ENCODE assay signal across 24 mouse cellular contexts in genomic region chr1:164357995-164358394, GRCm38 (mm10). TPM values are rescaled to one million over a fixed set of nuclear protein-coding genes. Genes with fewer than 3 reads are reported as not detected.
DNase-seq lines count a peak whose midpoint lies in the region; ATAC-seq and TF ChIP-seq lines count a peak whose summit lies in the region.
"Had no signal": no experiment of that assay in that cellular context is flagged by ENCODE, and none has a peak within 500 bp of the region (broad histone marks: within the 10 kb centered on the region; RNA-seq: fewer than 3 reads in every experiment).

No protein-coding gene starts in this region.

- WGBS in forebrain, embryonic 14.5 days = 51% methylated on average over 3 of the region's 3 CpGs
- 67% methylated on average over 3 of the region's 3 CpGs for WGBS in forebrain, embryonic 11.5 days
- 33% methylated on average over 3 of the region's 3 CpGs for WGBS in forebrain, embryonic 16.5 days
- 60% methylated on average over 3 of the region's 3 CpGs for WGBS in forebrain, embryonic 12.5 days

- H3K9ac ChIP-seq in forebrain, embryonic 14.5 days (ENCODE audit: low read length) = no peak overlapping the region
- H3K9ac ChIP-seq in forebrain, embryonic 11.5 days (ENCODE audit: low read length) = no peak overlapping the region
- H3K9ac ChIP-seq in forebrain, embryonic 16.5 days (replicated peaks; ENCODE audit: low read depth, low read length) = no peak overlapping the region
- no peak overlapping the region for H3K9ac ChIP-seq in forebrain, embryonic 12.5 days
- H3K9ac ChIP-seq: embryonic facial prominence, embryonic 12.5 days; forebrain, postnatal 0 days had no signal

- DNase-seq in forebrain, embryonic 14.5 days (ENCODE audit: low spot score) = peak; percentile 39
- DNase-seq in forebrain, embryonic 11.5 days (ENCODE audit: low spot score) = no peak
- peak; percentile 56 for DNase-seq in brain, embryonic 14.5 days (ENCODE audit: low read depth)
- DNase-seq in heart, adult 11 months = no peak
- DNase-seq: adrenal gland, adult 8-10 months; adrenal gland, postnatal 14 days; adrenal gland, postnatal 36 days; B cell, adult 2 months; cerebellum, adult 11 months; cerebellum, adult 18-20 months; cerebellum, adult 8-10 months; cerebellum, adult 9-11 months; cerebellum, postnatal 14 days; cerebellum, postnatal 36 days; forebrain, postnatal 0 days had no signal

- TF ChIP-seq CTCF in brain, embryonic 14.5 days (IDR thresholded peaks at IDR 0.05; ENCODE audit: borderline replicate concordance, extremely low read depth, insufficient read depth, insufficient read length) = no peak

- no peak overlapping the region for H3K27ac ChIP-seq in forebrain, embryonic 14.5 days (ENCODE audit: low read depth, low read length)
- no peak overlapping the region for H3K27ac ChIP-seq in forebrain, embryonic 11.5 days (ENCODE audit: low read depth, low read length)
- peak overlapping the region; percentile 41 for H3K27ac ChIP-seq in forebrain, embryonic 16.5 days (ENCODE audit: low read length)
- H3K27ac ChIP-seq in forebrain, embryonic 12.5 days = no peak overlapping the region
- H3K27ac ChIP-seq: embryonic facial prominence, embryonic 10.5 days; embryonic facial prominence, embryonic 12.5 days had no signal

- H3K4me3 ChIP-seq in forebrain, embryonic 14.5 days (ENCODE audit: low read depth, low read length) = no peak overlapping the region
- no peak overlapping the region for H3K4me3 ChIP-seq in forebrain, embryonic 11.5 days (ENCODE audit: low read depth, low read length)
- H3K4me3 ChIP-seq in forebrain, embryonic 16.5 days (replicated peaks; ENCODE audit: low read length) = no peak overlapping the region
- H3K4me3 ChIP-seq in forebrain, embryonic 12.5 days (replicated peaks) = no peak overlapping the region
- H3K4me3 ChIP-seq: embryonic facial prominence, embryonic 10.5 days; embryonic facial prominence, embryonic 12.5 days had no signal

- H3K27me3 ChIP-seq in forebrain, embryonic 14.5 days (replicated peaks; ENCODE audit: control insufficient read depth, insufficient read depth, low read length) = no peaks in the 10 kb centered on the region
- H3K27me3 ChIP-seq in forebrain, embryonic 11.5 days (ENCODE audit: control insufficient read depth, insufficient read depth, low read length) = no peaks in the 10 kb centered on the region
- H3K27me3 ChIP-seq in forebrain, embryonic 16.5 days (replicated peaks; ENCODE audit: control insufficient read depth, insufficient read depth, low read length) = no peaks in the 10 kb centered on the region
- H3K27me3 ChIP-seq in forebrain, embryonic 12.5 days = no peaks in the 10 kb centered on the region
- H3K27me3 ChIP-seq: CH12.LX; embryonic facial prominence, embryonic 12.5 days; Patski had no signal

- no peaks in the 10 kb centered on the region for H3K9me3 ChIP-seq in forebrain, embryonic 14.5 days (replicated peaks; ENCODE audit: control insufficient read depth, low read length)
- H3K9me3 ChIP-seq in forebrain, embryonic 11.5 days (ENCODE audit: control insufficient read depth, low read length) = no peaks in the 10 kb centered on the region
- no peaks in the 10 kb centered on the region for H3K9me3 ChIP-seq in forebrain, embryonic 16.5 days (ENCODE audit: control insufficient read depth, low read length)
- no peaks in the 10 kb centered on the region for H3K9me3 ChIP-seq in forebrain, embryonic 12.5 days
- H3K9me3 ChIP-seq: embryonic facial prominence, embryonic 10.5 days; embryonic facial prominence, embryonic 12.5 days; G1E had no signal

- H3K4me2 ChIP-seq in forebrain, embryonic 14.5 days (ENCODE audit: low read length) = no peak overlapping the region
- no peak overlapping the region for H3K4me2 ChIP-seq in forebrain, embryonic 11.5 days (ENCODE audit: low read depth, low read length, severe bottlenecking)
- no peak overlapping the region for H3K4me2 ChIP-seq in forebrain, embryonic 16.5 days (ENCODE audit: low read length)
- H3K4me2 ChIP-seq in forebrain, embryonic 12.5 days = no peak overlapping the region
- H3K4me2 ChIP-seq: embryonic facial prominence, embryonic 12.5 days had no signal

- 0 out of 2 replicates have a peak, but pooled peaks cover 4% of the 10 kb centered on the region for H3K36me3 ChIP-seq in forebrain, embryonic 14.5 days (ENCODE audit: control insufficient read depth, insufficient read depth, low read length)
- no peaks in the 10 kb centered on the region for H3K36me3 ChIP-seq in forebrain, embryonic 11.5 days (ENCODE audit: control insufficient read depth, insufficient read depth, low read length)
- no peaks in the 10 kb centered on the region for H3K36me3 ChIP-seq in forebrain, embryonic 16.5 days (ENCODE audit: control insufficient read depth, insufficient read depth)
- H3K36me3 ChIP-seq in forebrain, embryonic 12.5 days (replicated peaks) = no peaks in the 10 kb centered on the region
- H3K36me3 ChIP-seq: embryonic facial prominence, embryonic 12.5 days had no signal

- TF ChIP-seq POLR2A in brain, embryonic 14.5 days (IDR thresholded peaks at IDR 0.05; ENCODE audit: borderline replicate concordance, extremely low read depth, insufficient read depth, insufficient read length, poor library complexity, severe bottlenecking) = no peak

- no peak; the same call in 1 of the 2 replicates for ATAC-seq in forebrain, embryonic 14.5 days
- ATAC-seq in forebrain, embryonic 11.5 days (replicated peaks; ENCODE audit: low FRiP score) = no peak
- peak; percentile 51 for ATAC-seq in forebrain, embryonic 16.5 days
- ATAC-seq in forebrain, embryonic 12.5 days (ENCODE audit: low FRiP score) = no peak
- ATAC-seq: activated CD4-positive, CD25-positive, alpha-beta regulatory T cell, adult 4 months; CD4-positive, CD25-positive, alpha-beta regulatory T cell, adult 4 months; forebrain, postnatal 0 days; Patski had no signal

- no peaks in the 10 kb centered on the region; the same call in 1 of the 2 replicates for H3K4me1 ChIP-seq in forebrain, embryonic 14.5 days (ENCODE audit: control insufficient read depth, insufficient read depth, low read length)
- peaks cover 3% of the 10 kb centered on the region; the same call in 1 of the 2 replicates for H3K4me1 ChIP-seq in forebrain, embryonic 11.5 days (replicated peaks; ENCODE audit: control insufficient read depth, insufficient read depth, low read length)
- H3K4me1 ChIP-seq in forebrain, embryonic 16.5 days (replicated peaks; ENCODE audit: control insufficient read depth, insufficient read depth, low read length) = peaks cover 6% of the 10 kb centered on the region; the same call in 1 of the 2 replicates
- H3K4me1 ChIP-seq in forebrain, embryonic 12.5 days = peaks cover 10% of the 10 kb centered on the region
- H3K4me1 ChIP-seq: embryonic facial prominence, embryonic 10.5 days; embryonic facial prominence, embryonic 12.5 days had no signal

RNA-seq across cellular contexts. Expression of gene Blzf1, which starts 50.7 kb away (rescaled TPM):
- polyA plus RNA-seq in forebrain, embryonic 14.5 days (2014; fragmentation: Nextera tagmentation; extraction: Ambion mirVana) = 27.5 and 28.5 TPM in 2 replicates
- 24.4 and 26.9 TPM in 2 replicates for polyA plus RNA-seq in forebrain, embryonic 11.5 days (2014; fragmentation: Nextera tagmentation; extraction: Ambion mirVana)
- polyA plus RNA-seq in forebrain, embryonic 16.5 days (2015; fragmentation: Nextera tagmentation; extraction: Ambion mirVana) = 31.6 and 33.7 TPM in 2 replicates
- polyA plus RNA-seq in forebrain, embryonic 12.5 days (2016; fragmentation: Nextera tagmentation; extraction: Ambion mirVana) = 27.3 and 28.9 TPM in 2 replicates
- polyA plus RNA-seq in brain, embryonic 14.5 days (2012; rRNA removed) = 10.7 and 12.3 TPM in 2 replicates

RNA-seq across cellular contexts. Expression of gene Nme7, which starts 54.1 kb away (rescaled TPM):
- 43.1 and 45.6 TPM in 2 replicates for polyA plus RNA-seq in forebrain, embryonic 14.5 days (2014; fragmentation: Nextera tagmentation; extraction: Ambion mirVana)
- 34.7 and 40.5 TPM in 2 replicates for polyA plus RNA-seq in forebrain, embryonic 11.5 days (2014; fragmentation: Nextera tagmentation; extraction: Ambion mirVana)
- 43.3 and 45.4 TPM in 2 replicates for polyA plus RNA-seq in forebrain, embryonic 16.5 days (2015; fragmentation: Nextera tagmentation; extraction: Ambion mirVana)
- polyA plus RNA-seq in forebrain, embryonic 12.5 days (2016; fragmentation: Nextera tagmentation; extraction: Ambion mirVana) = 37.0 and 37.1 TPM in 2 replicates
- polyA plus RNA-seq in brain, embryonic 14.5 days (2012; rRNA removed) = 18.4 and 19.2 TPM in 2 replicates

Comparison
In these comparisons a context has a peak if more than half of its experiments do, and no peak if none do; other contexts are left out.
1. DNase-seq: peak in forebrain, embryonic 14.5 days (single experiment) and brain, embryonic 14.5 days (single experiment); none in forebrain, embryonic 11.5 days (single experiment) and heart, adult 11 months (single experiment).